Mouse (Mus musculus): ENCODE data around the gene Syt2.

DNA sequence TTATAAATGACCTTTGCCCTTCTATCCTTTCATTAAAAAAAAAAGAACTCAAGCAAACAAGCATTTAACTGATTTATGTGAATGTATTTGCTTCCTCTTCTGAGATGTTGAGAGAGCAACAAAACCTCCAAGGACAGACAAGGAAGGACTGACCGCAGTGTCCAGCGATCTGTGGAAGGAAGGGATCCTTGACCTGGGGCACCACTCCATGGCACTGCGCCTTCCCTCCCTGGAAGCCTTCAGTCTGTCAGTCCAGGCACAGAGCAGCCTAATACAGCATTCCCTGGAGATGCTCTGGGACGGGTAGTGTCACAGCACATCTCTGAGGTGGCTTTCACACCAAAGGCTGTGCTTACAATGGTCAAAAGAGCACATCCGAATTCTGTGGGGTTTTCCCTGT lies 136.3 kb downstream of the Syt2 start:
- TF ChIP-seq CTCF (conservative IDR thresholded peaks at IDR 0.05; ENCODE audit: low read length) (no peak), NANOG (IDR thresholded peaks at IDR 0.05; ENCODE audit: borderline replicate concordance, low read length) (no peak), POU5F1 (IDR thresholded peaks at IDR 0.05; ENCODE audit: borderline replicate concordance, low read length) (no peak)
